Mouse (Mus musculus) brain, embryonic 14.5 days (tissue): Measurements from ENCODE around the gene Myh6.

Experiments
- CTCF ChIP-seq: fragments of 200-500 bp; IDR thresholded peaks from 2 replicates; pipeline ENCODE4 v1.5.1; 2012; ENCODE audit warnings: inconsistent platforms, mild to moderate bottlenecking, moderate library complexity, borderline replicate concordance; ENCODE audit not compliant: insufficient read depth, insufficient read length; ENCODE audit errors: extremely low read depth
- POLR2A ChIP-seq: fragments of 200-500 bp; IDR thresholded peaks from 2 replicates; pipeline ENCODE4 v1.6.1; 2012; ENCODE audit warnings: mild to moderate bottlenecking, inconsistent platforms, borderline replicate concordance; ENCODE audit not compliant: poor library complexity, insufficient read depth, insufficient read length, severe bottlenecking; ENCODE audit errors: extremely low read depth

DNA sequence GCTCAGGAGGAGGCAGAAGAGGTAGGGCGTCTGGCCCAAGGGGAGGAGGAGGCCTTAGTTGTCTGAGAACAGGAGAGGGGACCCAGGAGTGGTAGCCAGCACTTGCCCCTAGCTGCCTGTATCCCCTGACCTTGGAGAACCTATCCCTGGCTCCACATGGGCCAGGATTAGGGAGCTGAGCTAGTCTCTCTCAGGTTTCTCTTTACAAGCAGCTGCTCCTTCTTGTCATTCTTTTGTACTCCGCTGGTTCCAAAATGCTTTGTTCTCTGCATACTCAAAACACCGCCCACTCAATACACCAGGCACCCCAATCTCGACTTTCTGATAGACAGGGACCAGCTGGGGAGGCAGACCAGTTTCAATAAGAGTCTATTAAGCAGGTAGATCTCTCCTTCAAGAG, 30.6 kb upstream of the Myh6 start:
- TF ChIP-seq POLR2A (no peak), CTCF (no peak)
